Mouse (Mus musculus): Measurements from ENCODE around the gene Actn4.

- TF ChIP-seq CTCF (IDR thresholded peaks at IDR 0.05; ENCODE audit: low read depth) (no peak; the same call in 1 of the 2 replicates), EP300 (optimal IDR thresholded peaks at IDR 0.05) (no peak)
Measured at GRCm38 (mm10) chr7:28981651-28982273, 19.6 kb upstream of the Actn4 start, which contains the start of the genes Eif3k and Map4k1.
